Mouse (Mus musculus): ENCODE results near the gene Mrpl39. TPM values are rescaled to one million over a fixed set of nuclear protein-coding genes. Genes with fewer than 3 reads are reported as not detected.

The Mrpl39 gene
- polyA plus RNA-seq (2012; fragmentation: generic; extraction: Trizol), result 10 to 100 TPM in 1 of 2 experiments, 1 to 10 TPM in 1; 9.5 to 19.0 TPM

GRCm38 (mm10) chr16:84735166-84736105, at the start of gene Mrpl39:
TSS of gene Mrpl39 (minus strand) at chr16:84735742.

GRCm38 (mm10) chr16:84774003-84774703, 38.6 kb upstream of the Mrpl39 start, which contains the start of gene Jam2:
TSS of gene Jam2 (plus strand) at chr16:84774123.

Other genes starting within 250 kb of the Mrpl39 start
- not detected for gene A730009L09Rik, start 220.6 kb downstream of the Mrpl39 start, polyA plus RNA-seq (2012; fragmentation: generic; extraction: Trizol)
- 1 to 10 TPM in 1 of 2 experiments, under 1 TPM in 1; 0.96 to 4.2 TPM for gene Jam2, start 38.4 kb upstream of the Mrpl39 start, polyA plus RNA-seq (2012; fragmentation: generic; extraction: Trizol)
- gene Gabpa, start 99.2 kb upstream of the Mrpl39 start, polyA plus RNA-seq (2012; fragmentation: generic; extraction: Trizol), result 1 to 10 TPM in 1 of 2 experiments, under 1 TPM in 1; 0.28 to 4.0 TPM
- gene Atp5j, start 99.9 kb upstream of the Mrpl39 start, polyA plus RNA-seq (2012; fragmentation: generic; extraction: Trizol), result 100 to 1,000 TPM; 108 to 360 TPM